Mouse (Mus musculus) midbrain, embryonic 11.5 days (tissue): ENCODE measurements at regions not wholly inside any gene's neighbourhood (a gene's known extent, or its start where the extent isn't known, plus 50 kb on each side); places are given as distances from the start of the nearest gene placed in this dataset.

Experiments used
- ATAC-seq: fragments of 200-750 bp; cut with Nextera tagmentation; 2 replicates; pipeline ENCODE4 v1.8.0; 2017; ENCODE audit warnings: moderate TSS enrichment, moderate library complexity; ENCODE audit not compliant: low FRiP score
- DNase-seq: peaks from one replicate; pipeline ENCODE4 v3.0.0; 2015; ENCODE audit warnings: low spot score; ENCODE audit errors: missing footprints
- H3K27ac ChIP-seq: fragments of 300-500 bp; sonication (generic); 2 replicates; pipeline ENCODE4 v1.5.1; 2014; ENCODE audit warnings: low read depth, low read length
- H3K27me3 ChIP-seq: fragments of 300-500 bp; sonication (generic); 2 replicates; pipeline ENCODE4 v1.6.1; 2014; ENCODE audit warnings: mild to moderate bottlenecking, low read length, moderate library complexity, mixed read lengths; ENCODE audit not compliant: control insufficient read depth, insufficient read depth
- H3K36me3 ChIP-seq: fragments of 300-500 bp; sonication (generic); 2 replicates; pipeline ENCODE4 v1.6.1; 2014; ENCODE audit warnings: mild to moderate bottlenecking, low read length, moderate library complexity, mixed read lengths; ENCODE audit not compliant: control insufficient read depth, insufficient read depth
- H3K4me1 ChIP-seq: fragments of 300-500 bp; sonication (generic); 2 replicates; pipeline ENCODE4 v1.6.1; 2014; ENCODE audit warnings: low read length; ENCODE audit not compliant: control insufficient read depth, insufficient read depth
- H3K4me2 ChIP-seq: fragments of 300-500 bp; sonication (generic); 2 replicates; pipeline ENCODE4 v1.6.1; 2014; ENCODE audit warnings: mild to moderate bottlenecking, moderate library complexity
- H3K4me3 ChIP-seq: fragments of 300-500 bp; sonication (generic); 2 replicates; pipeline ENCODE4 v1.5.1; 2014; ENCODE audit warnings: low read depth, low read length
- H3K9ac ChIP-seq: fragments of 300-500 bp; sonication (generic); 2 replicates; pipeline ENCODE4 v1.6.1; 2014; ENCODE audit warnings: low read length
- H3K9me3 ChIP-seq: fragments of 300-500 bp; sonication (generic); 2 replicates; pipeline ENCODE4 v1.6.1; 2016; ENCODE audit warnings: low read length; ENCODE audit not compliant: control insufficient read depth
- WGBS: fragments of 180-500 bp; shearing (Covaris S2); extraction: QIAGEN DNeasy Blood & Tissue Kit; methylation state at CpG from one replicate; pipeline ENCODE4 v1.1.7; 2014; 5-methylcytosine and 5-hydroxymethylcytosine counted together

DNA sequence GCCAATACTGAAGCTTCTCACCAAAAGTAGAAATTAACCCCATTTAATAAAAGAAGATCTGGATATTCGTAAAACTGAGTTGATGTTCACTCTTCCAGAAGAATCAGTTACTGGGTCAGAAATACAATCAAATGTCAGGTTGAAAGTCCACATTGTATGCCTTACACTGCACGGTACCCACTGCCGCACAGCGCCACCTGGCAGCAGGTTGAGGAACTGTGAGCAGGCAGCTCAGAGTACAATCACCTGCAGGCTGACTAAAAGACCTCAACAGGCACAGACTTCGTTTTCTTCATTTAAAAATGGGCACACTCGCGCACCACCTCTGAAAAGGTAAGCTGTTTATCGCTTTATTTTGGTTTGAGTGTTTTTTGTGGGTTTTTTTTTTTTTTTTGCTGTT lies 341.8 kb upstream of the Mms22l start:
- Histone ChIP-seq H3K27ac (no peak overlapping the region), H3K27me3 (no peaks in the 10 kb centered on the region), H3K4me1 (no peaks in the 10 kb centered on the region), H3K4me2 (no peak overlapping the region), H3K4me3 (no peak overlapping the region), H3K9me3 (no peaks in the 10 kb centered on the region), H3K9ac (no peak overlapping the region), H3K36me3 (no peaks in the 10 kb centered on the region)
- 20% methylated on average over 8 of the region's 8 CpGs for WGBS
- DNase-seq (peak; percentile 95), ATAC-seq (peak; percentile 88)

DNA sequence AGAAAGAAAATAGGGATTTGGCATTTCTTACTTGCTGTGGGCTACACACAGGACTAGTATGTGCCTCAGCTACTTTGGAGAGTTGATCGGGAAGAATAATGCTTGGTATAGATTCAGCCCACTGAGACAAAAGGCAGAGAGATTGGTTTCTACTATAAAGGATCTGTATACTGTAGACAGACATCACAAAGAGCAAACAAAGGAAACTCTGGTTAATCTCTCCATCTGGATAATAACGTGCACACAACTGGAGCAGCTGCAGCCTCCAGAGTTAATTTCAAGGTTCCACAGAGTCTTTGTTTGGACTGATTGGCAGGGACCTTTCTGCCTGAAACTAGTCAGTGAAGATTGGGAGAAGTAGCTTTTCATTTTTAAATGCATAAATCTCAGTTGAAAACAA lies 322.5 kb upstream of the Mms22l start:
- peak; percentile 59 for ATAC-seq
- WGBS = 31% methylated on average over 2 of the region's 2 CpGs

DNA sequence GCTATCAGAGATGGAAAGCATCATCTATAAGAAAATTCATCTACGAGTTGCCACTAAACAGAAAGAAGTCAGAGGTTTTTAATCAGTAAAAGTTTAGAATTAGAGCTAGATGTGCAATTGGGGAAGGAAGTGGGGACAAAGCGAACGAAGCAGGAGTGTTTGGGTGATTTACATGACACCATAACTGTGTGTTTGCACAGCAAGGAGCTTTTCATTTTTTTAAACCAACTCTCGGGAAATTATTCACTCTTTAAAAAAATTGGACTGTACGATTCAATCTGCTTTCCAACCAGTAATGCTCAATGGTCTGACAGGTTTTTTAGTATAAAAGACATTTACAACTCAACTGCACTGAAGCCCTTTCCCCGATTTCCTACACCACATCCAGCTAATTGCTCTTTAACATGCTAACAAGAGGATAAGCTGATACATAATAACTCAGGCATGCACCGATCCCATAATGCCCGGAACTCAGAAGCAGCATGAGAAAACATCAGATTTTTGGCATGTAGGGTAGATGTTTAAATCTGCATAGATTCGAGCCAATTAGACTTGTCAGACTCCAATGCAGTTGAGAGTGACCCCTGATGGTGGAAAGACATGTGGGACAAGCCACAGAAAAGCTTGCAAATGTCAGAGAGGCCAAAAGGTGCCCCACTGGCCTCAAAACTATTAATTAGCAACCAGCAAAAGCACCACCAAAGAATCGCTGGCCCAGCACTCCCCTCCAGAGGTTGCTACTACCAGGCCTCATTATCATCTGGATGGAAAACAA lies 282.8 kb upstream of the Mms22l start:
- no peaks in the 10 kb centered on the region for H3K4me1 ChIP-seq
- H3K4me2 ChIP-seq = no peak overlapping the region
- H3K4me3 ChIP-seq = no peak overlapping the region
- no peaks in the 10 kb centered on the region for H3K36me3 ChIP-seq
- H3K9ac ChIP-seq = no peak overlapping the region
- no peaks in the 10 kb centered on the region for H3K27me3 ChIP-seq
- H3K27ac ChIP-seq = no peak overlapping the region
- 64% methylated on average over 10 of the region's 10 CpGs for WGBS
- ATAC-seq (peak; percentile 66; the same call in 1 of the 2 replicates), DNase-seq (no peak)
- no peaks in the 10 kb centered on the region for H3K9me3 ChIP-seq

More for the DNA sequence above, 322.5 kb upstream of the Mms22l start:
- H3K4me3 ChIP-seq = no peak overlapping the region
- H3K9ac ChIP-seq = no peak overlapping the region
- no peak overlapping the region for H3K4me2 ChIP-seq
- no peak overlapping the region for H3K27ac ChIP-seq
- DNase-seq = no peak
- H3K9me3 ChIP-seq = no peaks in the 10 kb centered on the region
- H3K27me3 ChIP-seq = no peaks in the 10 kb centered on the region
- no peaks in the 10 kb centered on the region for H3K36me3 ChIP-seq
- no peaks in the 10 kb centered on the region for H3K4me1 ChIP-seq

DNA sequence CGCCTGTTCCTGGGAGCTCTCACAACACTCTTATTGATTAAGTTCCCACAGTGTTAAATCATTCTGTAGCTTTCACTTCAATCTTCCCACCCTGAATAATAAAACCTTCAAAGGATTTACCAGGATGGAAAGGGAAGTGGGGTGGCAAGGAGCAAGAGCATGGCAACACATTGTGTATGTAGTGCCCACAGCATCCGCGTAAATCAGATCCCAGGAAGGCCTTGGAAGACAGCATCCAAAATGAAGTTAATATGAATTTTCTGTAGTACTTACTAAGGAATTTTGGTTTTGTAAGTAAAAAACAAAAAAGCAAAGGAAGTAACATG lies 282.3 kb upstream of the Mms22l start:
- Histone ChIP-seq H3K27ac (no peak overlapping the region), H3K4me2 (no peak overlapping the region), H3K9ac (no peak overlapping the region), H3K27me3 (no peaks in the 10 kb centered on the region), H3K4me3 (no peak overlapping the region), H3K9me3 (no peaks in the 10 kb centered on the region), H3K36me3 (no peaks in the 10 kb centered on the region), H3K4me1 (no peaks in the 10 kb centered on the region)
- no peak; the same call in 1 of the 2 replicates for ATAC-seq
- DNase-seq = no peak
- WGBS = 64% methylated on average over 3 of the region's 3 CpGs

DNA sequence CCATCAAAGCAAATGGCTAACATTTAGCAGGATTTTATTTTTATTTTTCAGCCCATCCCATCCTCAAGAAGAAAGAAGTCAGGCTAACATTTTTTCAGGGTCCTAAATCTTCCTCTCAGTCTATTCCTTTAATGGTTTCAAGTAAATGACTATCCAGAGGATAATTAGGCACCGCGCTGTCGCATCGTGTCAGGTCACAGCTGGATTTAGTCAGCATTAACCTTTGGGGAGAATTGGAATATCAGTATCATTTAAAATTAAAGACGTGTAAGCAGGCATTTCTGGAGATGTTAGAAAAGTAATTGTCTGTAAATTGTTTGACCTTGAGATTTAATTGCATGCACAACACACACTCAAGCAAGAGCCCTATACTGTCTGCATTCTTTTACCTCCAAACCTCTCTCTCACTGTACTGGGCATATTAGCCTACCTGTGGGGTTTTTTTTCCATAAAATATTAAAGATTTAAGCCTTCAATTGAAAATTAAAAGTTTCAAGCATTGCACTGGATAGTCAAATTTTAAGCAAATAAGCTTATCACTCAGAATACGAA lies 277.8 kb upstream of the Mms22l start:
- no peaks in the 10 kb centered on the region for H3K27me3 ChIP-seq
- no peak for DNase-seq
- H3K9me3 ChIP-seq = no peaks in the 10 kb centered on the region
- H3K4me1 ChIP-seq = no peaks in the 10 kb centered on the region
- H3K4me2 ChIP-seq = no peak overlapping the region
- no peak overlapping the region for H3K27ac ChIP-seq
- H3K36me3 ChIP-seq = no peaks in the 10 kb centered on the region
- no peak overlapping the region for H3K9ac ChIP-seq
- 62% methylated on average over 6 of the region's 6 CpGs for WGBS
- ATAC-seq = 0 out of 2 replicates have a peak, but pooled peaks have one; percentile 31
- H3K4me3 ChIP-seq = no peak overlapping the region

DNA sequence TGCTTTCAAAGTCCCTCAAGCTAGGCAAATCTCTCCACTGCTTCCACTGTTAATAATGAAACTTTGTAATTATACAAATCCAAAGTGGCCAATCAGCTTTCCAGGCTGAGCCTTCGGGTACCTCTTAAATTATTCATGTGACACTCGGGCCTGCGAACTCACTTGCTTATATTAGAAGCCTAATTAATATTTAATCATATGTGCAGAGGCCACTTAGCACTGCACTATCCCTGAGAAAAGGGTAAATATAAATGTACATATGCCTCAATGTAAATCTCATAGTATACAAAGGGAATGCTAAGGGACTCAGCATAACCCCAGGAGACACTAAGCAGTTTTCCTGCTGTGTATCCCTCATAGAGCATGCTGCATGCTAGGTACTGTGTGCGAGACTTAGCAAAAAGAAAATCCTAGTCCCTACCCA lies 277.2 kb upstream of the Mms22l start:
- Histone ChIP-seq H3K36me3 (no peaks in the 10 kb centered on the region), H3K9me3 (no peaks in the 10 kb centered on the region), H3K4me3 (no peak overlapping the region), H3K27ac (no peak overlapping the region), H3K4me1 (no peaks in the 10 kb centered on the region), H3K27me3 (no peaks in the 10 kb centered on the region), H3K9ac (no peak overlapping the region), H3K4me2 (no peak overlapping the region)
- DNase-seq (no peak), ATAC-seq (peak; percentile 79)
- WGBS = 45% methylated on average over 4 of the region's 4 CpGs

DNA sequence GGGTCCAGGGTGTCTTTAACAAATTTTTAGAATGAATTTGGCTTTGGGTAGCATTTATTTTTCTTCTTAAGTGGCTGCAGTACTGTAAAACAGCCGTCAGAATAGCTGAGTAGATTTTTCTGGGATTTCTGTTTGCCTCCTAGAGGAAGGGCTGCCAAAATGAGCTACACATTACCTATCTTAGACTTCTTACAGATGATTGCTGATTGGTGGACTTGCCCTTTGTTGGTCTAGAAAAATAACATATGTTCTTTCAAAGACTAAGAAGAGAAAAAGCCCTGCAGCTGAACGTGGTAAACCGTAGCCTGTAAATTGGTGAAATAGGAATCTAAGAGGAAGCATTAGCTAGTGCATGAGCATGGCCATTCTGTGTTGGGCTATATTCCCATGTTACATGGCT lies 276.7 kb upstream of the Mms22l start:
- no peaks in the 10 kb centered on the region for H3K9me3 ChIP-seq
- 89% methylated on average over 3 of the region's 3 CpGs for WGBS
- H3K4me2 ChIP-seq = no peak overlapping the region
- no peak overlapping the region for H3K27ac ChIP-seq
- H3K36me3 ChIP-seq = no peaks in the 10 kb centered on the region
- DNase-seq (no peak), ATAC-seq (no peak)
- H3K4me1 ChIP-seq = no peaks in the 10 kb centered on the region
- H3K27me3 ChIP-seq = no peaks in the 10 kb centered on the region
- H3K9ac ChIP-seq = no peak overlapping the region
- H3K4me3 ChIP-seq = no peak overlapping the region

DNA sequence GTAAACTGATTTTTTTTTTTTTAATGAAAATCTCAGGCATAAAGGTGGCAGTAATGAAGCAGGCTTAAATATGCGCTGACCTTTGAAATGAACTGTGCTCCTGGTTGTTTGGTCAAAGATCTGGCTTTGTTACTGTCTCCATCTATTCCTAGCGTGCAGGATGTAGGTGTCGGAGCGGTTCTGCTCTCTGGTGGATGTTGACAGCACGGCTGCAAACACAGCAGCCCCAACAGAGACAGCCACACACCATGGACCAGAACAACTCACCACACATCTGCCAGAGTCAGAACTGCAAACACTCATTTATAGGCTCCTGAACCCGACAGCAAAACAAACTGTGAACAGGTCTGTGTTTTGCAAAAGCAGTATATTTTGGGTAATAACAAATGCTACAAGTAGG lies 251.1 kb upstream of the Mms22l start:
- Histone ChIP-seq H3K4me3 (no peak overlapping the region), H3K4me2 (no peak overlapping the region), H3K27ac (no peak overlapping the region), H3K27me3 (no peaks in the 10 kb centered on the region), H3K4me1 (no peaks in the 10 kb centered on the region), H3K9me3 (no peaks in the 10 kb centered on the region), H3K9ac (no peak overlapping the region), H3K36me3 (no peaks in the 10 kb centered on the region)
- DNase-seq (no peak), ATAC-seq (peak; percentile 73; the same call in 1 of the 2 replicates)
- WGBS = 54% methylated on average over 6 of the region's 6 CpGs

DNA sequence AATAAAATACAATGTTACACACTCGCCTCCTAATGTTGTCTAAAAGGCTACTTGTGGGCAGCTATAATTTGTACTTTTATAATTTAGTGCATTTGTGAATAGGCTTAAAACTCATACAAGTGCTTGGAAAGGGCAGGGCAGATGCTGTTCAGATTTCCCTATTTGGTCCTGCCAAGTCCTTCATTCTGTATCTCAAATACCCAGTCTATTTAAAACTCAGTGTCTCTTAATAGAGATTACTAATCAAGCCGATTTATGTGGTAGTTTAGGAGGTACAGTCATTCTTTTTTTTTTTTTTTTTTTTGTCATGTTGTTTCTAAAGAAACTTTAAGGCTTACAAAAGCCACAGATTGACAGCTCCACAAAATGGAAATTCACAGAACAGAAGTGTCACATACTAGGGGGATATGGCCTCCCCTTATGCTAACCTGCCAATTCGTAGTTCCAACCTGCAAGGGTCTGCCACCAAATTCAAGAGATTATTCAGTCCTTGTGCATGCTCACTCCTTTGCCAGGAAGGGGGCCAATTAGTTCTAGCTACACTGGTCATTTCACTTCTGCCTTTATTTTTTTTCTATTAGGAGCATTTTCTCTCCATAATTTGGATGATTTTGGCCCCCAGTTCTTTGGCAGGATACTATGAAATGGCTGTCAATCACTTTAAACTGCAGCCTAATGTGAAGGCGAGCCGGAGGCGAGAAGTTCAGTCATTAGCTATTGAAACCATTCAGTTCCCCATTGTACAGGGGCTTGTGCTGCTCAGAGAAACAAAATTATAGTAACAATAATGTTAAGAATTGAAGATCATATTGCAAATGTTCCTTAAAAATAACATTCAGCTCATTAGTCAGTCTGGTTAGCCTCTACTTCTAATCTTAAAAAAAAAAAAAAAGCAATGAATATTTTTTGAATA lies 247.9 kb upstream of the Mms22l start:
- DNase-seq (no peak), ATAC-seq (no peak; the same call in 1 of the 2 replicates)
- H3K4me2 ChIP-seq = no peak overlapping the region
- H3K27ac ChIP-seq = no peak overlapping the region
- H3K9ac ChIP-seq = no peak overlapping the region
- no peak overlapping the region for H3K4me3 ChIP-seq
- no peaks in the 10 kb centered on the region for H3K9me3 ChIP-seq
- WGBS = 79% methylated on average over 6 of the region's 6 CpGs
- H3K27me3 ChIP-seq = no peaks in the 10 kb centered on the region
- H3K36me3 ChIP-seq = no peaks in the 10 kb centered on the region
- no peaks in the 10 kb centered on the region for H3K4me1 ChIP-seq
